Mouse (Mus musculus) G1E (cell line): Measurements from ENCODE around the gene Lipa. TPM values are rescaled to one million over a fixed set of nuclear protein-coding genes. Genes with fewer than 3 reads are reported as not detected.

Experiments used
- ATAC-seq: 2 replicates; pipeline ENCODE4 v1.8.0; 2016; ENCODE audit warnings: mild to moderate bottlenecking; ENCODE audit not compliant: insufficient number of reproducible peaks, poor library complexity, low FRiP score, severe bottlenecking; ENCODE audit errors: extremely low read depth
- DNase-seq: peaks from one replicate; pipeline ENCODE4 v3.0.0; 2012; ENCODE audit warnings: low spot score
- H3K27me3 ChIP-seq: 2 replicates; pipeline ENCODE4 v1.6.1; 2012; ENCODE audit warnings: mild to moderate bottlenecking, low read length, inconsistent platforms; ENCODE audit not compliant: insufficient read depth
- H3K36me3 ChIP-seq: replicated peaks from 2 replicates; pipeline ENCODE3; 2012; ENCODE audit warnings: mild to moderate bottlenecking, inconsistent platforms
- H3K4me1 ChIP-seq: 2 replicates; pipeline ENCODE4 v1.6.1; 2012; ENCODE audit warnings: low read depth, low read length, inconsistent platforms, mixed read lengths; ENCODE audit not compliant: insufficient read depth
- H3K4me3 ChIP-seq: 2 replicates; pipeline ENCODE4 v1.5.1; 2012; ENCODE audit warnings: low read depth, mild to moderate bottlenecking, inconsistent platforms, low read length, moderate library complexity, mixed read lengths
- H3K9me3 ChIP-seq: replicated peaks from 2 replicates; pipeline ENCODE4 v1.6.1; 2012; ENCODE audit warnings: inconsistent platforms
- CTCF ChIP-seq: IDR thresholded peaks from 2 replicates; pipeline ENCODE4 v1.5.1; 2012; ENCODE audit warnings: low read depth, low read length, inconsistent platforms, mixed read lengths
- GATA1 ChIP-seq: IDR thresholded peaks from 2 replicates; pipeline ENCODE4 v1.6.1; 2012; ENCODE audit warnings: borderline replicate concordance, low read length, inconsistent platforms, mixed read lengths
- GATA2 ChIP-seq: IDR thresholded peaks from 2 replicates; pipeline ENCODE4 v1.6.1; 2012; ENCODE audit warnings: low read depth, low read length, inconsistent platforms, borderline replicate concordance
- POLR2AphosphoS5 ChIP-seq: IDR thresholded peaks from 2 replicates; pipeline ENCODE4 v1.6.1; 2012; ENCODE audit warnings: low read depth, low read length, inconsistent platforms; ENCODE audit not compliant: insufficient replicate concordance
- TAL1 ChIP-seq: conservative IDR thresholded peaks from 2 replicates; pipeline ENCODE4 v1.6.1; 2012; ENCODE audit warnings: low read depth, low read length, inconsistent platforms, mixed read lengths
- polyA plus RNA-seq: library from polyadenylated mRNA; stranded (reverse); fragments of >175 nt; gene quantifications from 2 replicates; pipeline ENCODE4 v1.2.3, GENCODE M21; 2012
- total RNA-seq, 2 experiments: library from RNA; stranded (forward) in 1 of 2; stranded (reverse) in 1 of 2; fragments of 200-1000 nt in 1 of 2; fragments of >200 nt in 1 of 2; fragmentation: Nextera tagmentation in 1 of 2; gene quantifications; 2 replicates each; pipeline ENCODE4 v1.2.3; 2014 to 2017

Lipa gene
- total and polyA plus RNA-seq, 3 experiments: 0.22 TPM; not detected in 2

- Histone ChIP-seq H3K4me1 (no peaks in the 10 kb centered on the region), H3K4me3 (no peak overlapping the region), H3K36me3 (no peaks in the 10 kb centered on the region), H3K9me3 (no peaks in the 10 kb centered on the region), H3K27me3 (0 out of 2 replicates have a peak, but pooled peaks cover 3% of the 10 kb centered on the region)
- DNase-seq (no peak), ATAC-seq (no peak)
- TF ChIP-seq GATA1 (no peak), POLR2AphosphoS5 (no peak), CTCF (no peak), TAL1 (no peak), GATA2 (no peak)
Observed at GRCm38 (mm10) chr19:34517812-34518594, 9.3 kb downstream of the Lipa start.

- ATAC-seq: no peak
- no peak for TF ChIP-seq GATA2
- TF ChIP-seq GATA1: no peak
- TF ChIP-seq POLR2AphosphoS5: no peak
- TF ChIP-seq TAL1: no peak
- TF ChIP-seq CTCF: no peak
- DNase-seq: no peak
- no peaks in the 10 kb centered on the region for H3K4me1 ChIP-seq
- H3K9me3 ChIP-seq: no peaks in the 10 kb centered on the region
- H3K4me3 ChIP-seq: no peak overlapping the region
- 0 out of 2 replicates have a peak, but pooled peaks cover 3% of the 10 kb centered on the region for H3K27me3 ChIP-seq
- no peaks in the 10 kb centered on the region for H3K36me3 ChIP-seq
Observed at GRCm38 (mm10) chr19:34517197-34517596, 10.1 kb downstream of the Lipa start.

- Histone ChIP-seq H3K36me3 (no peaks in the 10 kb centered on the region), H3K27me3 (0 out of 2 replicates have a peak, but pooled peaks cover 3% of the 10 kb centered on the region), H3K4me3 (no peak overlapping the region), H3K9me3 (no peaks in the 10 kb centered on the region), H3K4me1 (no peaks in the 10 kb centered on the region)
- no peak for ATAC-seq
- TF ChIP-seq TAL1 (no peak), POLR2AphosphoS5 (no peak), GATA1 (no peak), GATA2 (no peak), CTCF (no peak)
- DNase-seq: no peak
Observed at GRCm38 (mm10) chr19:34516346-34516745, 10.9 kb downstream of the Lipa start.

DNA sequence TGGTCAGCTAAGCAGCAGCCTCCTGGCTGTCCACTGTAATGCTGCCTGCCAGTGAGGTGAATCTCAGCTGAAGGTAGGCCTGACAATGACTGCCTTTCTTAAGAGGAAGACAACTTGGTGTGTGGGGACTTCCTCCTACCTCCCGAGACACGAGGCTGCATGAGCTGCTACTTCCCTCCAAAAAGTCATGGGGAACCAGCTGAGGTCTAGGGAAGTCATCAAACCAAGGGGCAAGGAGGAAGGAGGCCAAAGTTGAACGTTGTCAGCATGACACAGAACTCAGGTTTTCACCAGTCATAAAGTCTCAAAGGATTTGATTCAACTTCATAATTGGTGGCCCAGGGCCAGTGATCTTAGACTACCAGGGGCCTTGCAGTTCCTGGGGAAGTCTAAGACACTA, 11.6 kb downstream of the Lipa start:
- Histone ChIP-seq H3K9me3 (no peaks in the 10 kb centered on the region), H3K36me3 (no peaks in the 10 kb centered on the region), H3K27me3 (0 out of 2 replicates have a peak, but pooled peaks cover 3% of the 10 kb centered on the region), H3K4me3 (no peak overlapping the region), H3K4me1 (no peaks in the 10 kb centered on the region)
- DNase-seq (no peak), ATAC-seq (no peak)
- TF ChIP-seq POLR2AphosphoS5 (no peak), GATA1 (no peak), CTCF (no peak), TAL1 (no peak)

- TF ChIP-seq TAL1 (no peak), GATA1 (no peak), CTCF (no peak), POLR2AphosphoS5 (no peak), GATA2 (no peak)
- H3K9me3 ChIP-seq: no peaks in the 10 kb centered on the region
- no peaks in the 10 kb centered on the region for H3K4me1 ChIP-seq
- DNase-seq (no peak), ATAC-seq (no peak)
- 0 out of 2 replicates have a peak, but pooled peaks cover 3% of the 10 kb centered on the region for H3K27me3 ChIP-seq
- no peaks in the 10 kb centered on the region for H3K36me3 ChIP-seq
- no peak overlapping the region for H3K4me3 ChIP-seq
Observed at GRCm38 (mm10) chr19:34511528-34511927, 15.7 kb downstream of the Lipa start.

GRCm38 (mm10) chr19:34510717-34511116, 16.6 kb downstream of the Lipa start:
- Histone ChIP-seq H3K4me3 (no peak overlapping the region), H3K9me3 (no peaks in the 10 kb centered on the region), H3K36me3 (no peaks in the 10 kb centered on the region), H3K27me3 (0 out of 2 replicates have a peak, but pooled peaks cover 3% of the 10 kb centered on the region), H3K4me1 (no peaks in the 10 kb centered on the region)
- DNase-seq: no peak
- ATAC-seq: no peak
- TF ChIP-seq POLR2AphosphoS5 (no peak), GATA1 (no peak), GATA2 (no peak), CTCF (no peak), TAL1 (no peak)
